Mouse (Mus musculus) lung, embryonic 16.5 days (tissue): ENCODE measurements at regions not wholly inside any gene's neighbourhood (a gene's known extent, or its start where the extent isn't known, plus 50 kb on each side); places are given as distances from the start of the nearest gene placed in this dataset.
"Not testable (repeated sequence)": the region's sequence is repeated elsewhere in the genome, so short reads cannot be mapped to it uniquely, and the experiment has no call there.

Experiments used
- ATAC-seq: fragments of 200-750 bp; cut with Nextera tagmentation; 2 replicates; pipeline ENCODE4 v1.8.0; 2017; ENCODE audit warnings: low read depth, mild to moderate bottlenecking, moderate library complexity
- H3K27ac ChIP-seq: fragments of 300-500 bp; sonication (generic); 2 replicates; pipeline ENCODE4 v1.5.1; 2014; ENCODE audit warnings: mild to moderate bottlenecking, control low read depth, low read length
- H3K27me3 ChIP-seq: fragments of 300-500 bp; sonication (generic); 2 replicates; pipeline ENCODE4 v1.6.1; 2014; ENCODE audit warnings: low read depth, low read length, mixed read lengths; ENCODE audit not compliant: control insufficient read depth, insufficient read depth
- H3K36me3 ChIP-seq: fragments of 300-500 bp; sonication (generic); 2 replicates; pipeline ENCODE4 v1.6.1; 2014; ENCODE audit warnings: low read length; ENCODE audit not compliant: control insufficient read depth, insufficient read depth
- H3K4me1 ChIP-seq: fragments of 300-500 bp; sonication (generic); replicated peaks from 2 replicates; pipeline ENCODE4 v1.6.1; 2014; ENCODE audit warnings: low read length, mixed read lengths; ENCODE audit not compliant: control insufficient read depth, insufficient read depth
- H3K4me2 ChIP-seq: fragments of 300-500 bp; sonication (generic); 2 replicates; pipeline ENCODE4 v1.6.1; 2014; ENCODE audit warnings: low read depth, low read length, control low read depth
- H3K4me3 ChIP-seq: fragments of 300-500 bp; sonication (generic); 2 replicates; pipeline ENCODE4 v1.5.1; 2014; ENCODE audit warnings: mild to moderate bottlenecking, low read length, control low read depth
- H3K9ac ChIP-seq: fragments of 300-500 bp; sonication (generic); 2 replicates; pipeline ENCODE4 v1.6.1; 2014; ENCODE audit warnings: low read length, control low read depth
- H3K9me3 ChIP-seq: fragments of 300-500 bp; sonication (generic); 2 replicates; pipeline ENCODE4 v1.6.1; 2016; ENCODE audit warnings: low read length; ENCODE audit not compliant: control insufficient read depth
- WGBS: fragments of 180-500 bp; shearing (Covaris S2); extraction: QIAGEN DNeasy Blood & Tissue Kit; methylation state at CpG from one replicate; pipeline ENCODE4 v1.1.7; 2014; 5-methylcytosine and 5-hydroxymethylcytosine counted together

GRCm38 (mm10) chr12:46636888-46637287 is 181.8 kb downstream of the Nova1 start:
- Histone ChIP-seq H3K36me3 (no peaks in the 10 kb centered on the region), H3K9ac (no peak overlapping the region), H3K4me1 (no peaks in the 10 kb centered on the region), H3K4me2 (no peak overlapping the region), H3K27ac (no peak overlapping the region), H3K27me3 (no peaks in the 10 kb centered on the region), H3K4me3 (no peak overlapping the region), H3K9me3 (no peaks in the 10 kb centered on the region)
- no peak for ATAC-seq

- no peaks in the 10 kb centered on the region for H3K4me1 ChIP-seq
- ATAC-seq, result no peak
Measured at GRCm38 (mm10) chr12:46635125-46635772, 183.5 kb downstream of the Nova1 start.

DNA sequence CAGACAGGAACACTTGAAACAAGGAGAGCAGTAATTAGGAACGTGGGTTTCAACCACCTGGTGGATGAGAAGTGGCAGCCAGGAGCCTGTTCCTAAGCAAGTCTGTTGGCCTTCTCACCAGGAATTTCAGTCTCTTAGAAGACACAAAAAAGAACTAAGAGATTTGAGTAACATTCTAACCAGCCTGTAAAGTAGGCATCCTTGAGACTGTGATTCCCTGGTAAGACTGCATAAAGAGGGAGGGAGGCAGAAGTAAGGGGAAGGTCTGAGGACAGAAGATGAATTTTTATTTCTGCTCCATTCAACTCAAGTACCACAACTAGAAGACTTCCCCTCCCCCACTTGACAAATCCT is 184.0 kb downstream of the Nova1 start:
- no peak overlapping the region for H3K4me2 ChIP-seq
- ATAC-seq, result no peak

More at GRCm38 (mm10) chr12:46635125-46635772, 183.5 kb downstream of the Nova1 start:
- no peak overlapping the region for H3K4me2 ChIP-seq
- no peaks in the 10 kb centered on the region for H3K36me3 ChIP-seq
- no peak overlapping the region for H3K9ac ChIP-seq
- H3K27ac ChIP-seq, result no peak overlapping the region
- H3K9me3 ChIP-seq, result no peaks in the 10 kb centered on the region
- H3K4me3 ChIP-seq, result no peak overlapping the region
- H3K27me3 ChIP-seq, result no peaks in the 10 kb centered on the region
- 19% methylated on average over 6 of the region's 6 CpGs for WGBS

GRCm38 (mm10) chr12:46632384-46632783 is 186.3 kb downstream of the Nova1 start:
- H3K27me3 ChIP-seq, ATAC-seq, H3K9me3 ChIP-seq, H3K4me3 ChIP-seq, H3K4me1 ChIP-seq, H3K27ac ChIP-seq, H3K36me3 ChIP-seq, H3K9ac ChIP-seq, H3K4me2 ChIP-seq: not testable (repeated sequence)

More for the DNA sequence above, 184.0 kb downstream of the Nova1 start:
- H3K4me1 ChIP-seq, result no peaks in the 10 kb centered on the region
- H3K27ac ChIP-seq, result no peak overlapping the region
- no peak overlapping the region for H3K9ac ChIP-seq
- no peaks in the 10 kb centered on the region for H3K9me3 ChIP-seq
- no peaks in the 10 kb centered on the region for H3K27me3 ChIP-seq
- 24% methylated on average over 1 of the region's 1 CpGs for WGBS
- no peak overlapping the region for H3K4me3 ChIP-seq
- H3K36me3 ChIP-seq, result no peaks in the 10 kb centered on the region

- WGBS, result 79% methylated on average over 2 of the region's 2 CpGs
- no peaks in the 10 kb centered on the region for H3K4me1 ChIP-seq
- no peak overlapping the region for H3K9ac ChIP-seq
- no peak overlapping the region for H3K4me2 ChIP-seq
- no peaks in the 10 kb centered on the region for H3K27me3 ChIP-seq
- H3K27ac ChIP-seq, result no peak overlapping the region
- no peaks in the 10 kb centered on the region for H3K9me3 ChIP-seq
- no peaks in the 10 kb centered on the region for H3K36me3 ChIP-seq
- no peak for ATAC-seq
- H3K4me3 ChIP-seq, result no peak overlapping the region
Measured at GRCm38 (mm10) chr12:46627320-46627719, 191.4 kb downstream of the Nova1 start.

- Histone ChIP-seq H3K4me1 (no peaks in the 10 kb centered on the region), H3K36me3 (no peaks in the 10 kb centered on the region), H3K27ac (no peak overlapping the region), H3K27me3 (no peaks in the 10 kb centered on the region), H3K4me3 (no peak overlapping the region), H3K9ac (no peak overlapping the region), H3K4me2 (no peak overlapping the region), H3K9me3 (no peaks in the 10 kb centered on the region)
- 76% methylated on average over 2 of the region's 2 CpGs for WGBS
- no peak for ATAC-seq
Measured at GRCm38 (mm10) chr12:46611439-46611838, 207.3 kb downstream of the Nova1 start.

DNA sequence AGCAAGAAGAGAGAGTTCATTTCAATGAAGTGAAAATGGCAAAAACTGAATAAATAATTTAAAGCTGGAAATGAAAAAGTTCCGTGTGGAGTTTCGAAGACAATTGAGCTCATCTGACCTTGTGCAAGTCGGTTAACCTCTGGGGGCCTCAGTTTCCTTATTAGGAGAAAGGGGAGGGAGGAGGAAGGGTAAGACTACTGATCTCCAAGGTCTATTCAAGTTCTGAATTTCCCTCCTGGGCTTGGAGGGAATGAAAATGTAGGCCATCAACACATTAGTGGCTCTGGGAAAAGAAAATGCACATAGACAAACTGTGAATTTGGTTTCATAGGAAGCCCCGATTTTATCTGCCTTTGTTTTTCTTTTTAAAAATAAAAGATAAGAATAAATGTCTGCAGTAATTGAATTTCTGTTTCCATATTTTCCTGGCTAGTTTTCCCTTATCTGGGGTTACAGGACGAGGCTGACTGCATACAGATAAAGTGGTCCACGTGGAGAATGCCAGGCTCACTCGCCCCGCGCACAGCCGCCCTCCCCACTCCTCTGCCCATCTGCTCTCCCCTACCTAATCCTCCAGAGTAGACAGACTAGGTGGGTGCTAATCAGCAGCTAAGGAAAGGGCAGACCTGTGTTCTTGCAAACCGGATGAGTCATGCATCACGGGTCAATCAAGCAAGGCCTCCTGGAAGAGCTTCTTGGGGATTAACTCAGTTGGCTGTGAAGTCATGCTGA is 209.0 kb downstream of the Nova1 start:
- no peak overlapping the region for H3K4me2 ChIP-seq
- H3K4me3 ChIP-seq, result no peak overlapping the region
- WGBS, result 49% methylated on average over 12 of the region's 12 CpGs
- no peaks in the 10 kb centered on the region for H3K9me3 ChIP-seq
- H3K27me3 ChIP-seq, result no peaks in the 10 kb centered on the region
- no peaks in the 10 kb centered on the region for H3K36me3 ChIP-seq
- no peaks in the 10 kb centered on the region for H3K4me1 ChIP-seq
- no peak overlapping the region for H3K27ac ChIP-seq
- no peak for ATAC-seq
- H3K9ac ChIP-seq, result no peak overlapping the region

- H3K4me3 ChIP-seq, result no peak overlapping the region
- H3K9ac ChIP-seq, result no peak overlapping the region
- H3K36me3 ChIP-seq, result no peaks in the 10 kb centered on the region
- no peaks in the 10 kb centered on the region for H3K9me3 ChIP-seq
- ATAC-seq, result no peak
- no peak overlapping the region for H3K27ac ChIP-seq
- no peaks in the 10 kb centered on the region for H3K4me1 ChIP-seq
- no peaks in the 10 kb centered on the region for H3K27me3 ChIP-seq
- H3K4me2 ChIP-seq, result no peak overlapping the region
- 71% methylated on average over 10 of the region's 10 CpGs for WGBS
Measured at GRCm38 (mm10) chr12:46608290-46608910, 210.3 kb downstream of the Nova1 start.

DNA sequence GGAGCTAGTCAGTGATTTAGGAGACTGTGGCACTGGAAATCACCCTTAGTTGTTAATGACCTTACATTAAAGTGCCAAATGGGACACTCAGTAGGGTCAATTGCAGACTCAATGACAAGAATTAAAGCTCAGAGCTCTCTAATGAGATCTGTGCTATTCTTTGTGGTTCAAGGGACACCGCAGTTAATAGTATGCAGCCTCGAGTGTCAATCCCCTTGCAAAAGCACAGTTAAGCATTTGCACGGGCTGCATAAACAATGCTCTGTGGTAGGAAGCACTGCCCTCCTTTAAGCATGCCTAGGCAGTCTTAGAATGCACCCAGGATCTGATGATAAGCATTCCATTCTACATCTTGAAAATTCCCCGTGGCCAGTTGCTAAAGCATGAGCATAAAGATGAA is 221.5 kb downstream of the Nova1 start:
- Histone ChIP-seq H3K4me2 (no peak overlapping the region), H3K4me1 (no peaks in the 10 kb centered on the region), H3K27me3 (no peaks in the 10 kb centered on the region), H3K4me3 (no peak overlapping the region), H3K9ac (no peak overlapping the region), H3K36me3 (no peaks in the 10 kb centered on the region), H3K27ac (no peak overlapping the region), H3K9me3 (no peaks in the 10 kb centered on the region)
- WGBS, result 34% methylated on average over 4 of the region's 4 CpGs
- ATAC-seq, result no peak
